Mouse (Mus musculus) limb, embryonic 13.5 days (tissue): ENCODE data around the gene Tmem238l. TPM values are rescaled to one million over a fixed set of nuclear protein-coding genes. Genes with fewer than 3 reads are reported as not detected.

Experiments
- ATAC-seq: fragments of 200-750 bp; cut with Nextera tagmentation; 2 replicates; pipeline ENCODE4 v1.8.0; 2017; ENCODE audit warnings: low read depth, moderate number of reproducible peaks, moderate TSS enrichment; ENCODE audit not compliant: low FRiP score
- H3K27ac ChIP-seq: fragments of 300-500 bp; sonication (generic); 2 replicates; pipeline ENCODE4 v1.5.1; 2015; ENCODE audit warnings: inconsistent platforms, mild to moderate bottlenecking, moderate library complexity
- H3K27me3 ChIP-seq: fragments of 300-500 bp; sonication (generic); 2 replicates; pipeline ENCODE4 v1.6.1; 2015; ENCODE audit warnings: mild to moderate bottlenecking, inconsistent platforms
- H3K36me3 ChIP-seq: fragments of 300-500 bp; sonication (generic); 2 replicates; pipeline ENCODE4 v1.6.1; 2015; ENCODE audit warnings: inconsistent platforms, mild to moderate bottlenecking, moderate library complexity
- H3K4me1 ChIP-seq: fragments of 300-500 bp; sonication (generic); 2 replicates; pipeline ENCODE4 v1.6.1; 2015; ENCODE audit warnings: inconsistent platforms
- H3K4me2 ChIP-seq: fragments of 300-500 bp; sonication (generic); replicated peaks from 2 replicates; pipeline ENCODE4 v1.6.1; 2015; ENCODE audit warnings: inconsistent platforms, mild to moderate bottlenecking, moderate library complexity
- H3K4me3 ChIP-seq: fragments of 300-500 bp; sonication (generic); 2 replicates; pipeline ENCODE4 v1.5.1; 2015; ENCODE audit warnings: moderate library complexity, mild to moderate bottlenecking, inconsistent platforms
- H3K9ac ChIP-seq: fragments of 300-500 bp; sonication (generic); 2 replicates; pipeline ENCODE4 v1.6.1; 2015; ENCODE audit warnings: mild to moderate bottlenecking, inconsistent platforms
- H3K9me3 ChIP-seq: fragments of 300-500 bp; sonication (generic); 2 replicates; pipeline ENCODE4 v1.6.1; 2016; ENCODE audit warnings: inconsistent platforms
- WGBS: fragments of 180-500 bp; shearing (Covaris S2); methylation state at CpG from one replicate; pipeline ENCODE4 v1.1.7; 2015; 5-methylcytosine and 5-hydroxymethylcytosine counted together
- polyA plus RNA-seq: library from polyadenylated mRNA; unstranded; fragments of >200 nt; fragmentation: Nextera tagmentation; extraction: Ambion mirVana; gene quantifications from 2 replicates; pipeline ENCODE4 v1.2.1, GENCODE M21; 2015

Gene Tmem238l
- polyA plus RNA-seq, 1 experiment from 2014 or later = not detected

GRCm38 (mm10) chr11:67008528-67008927 lies 52.1 kb downstream of the Tmem238l start:
- Histone ChIP-seq H3K4me3 (no peak overlapping the region), H3K27me3 (no peaks in the 10 kb centered on the region), H3K9me3 (no peaks in the 10 kb centered on the region), H3K9ac (no peak overlapping the region), H3K4me1 (no peaks in the 10 kb centered on the region; the same call in 1 of the 2 replicates), H3K4me2 (no peak overlapping the region), H3K36me3 (no peaks in the 10 kb centered on the region), H3K27ac (no peak overlapping the region)
- no peak for ATAC-seq
- 93% methylated on average over 4 of the region's 4 CpGs for WGBS

- Histone ChIP-seq H3K4me1 (no peaks in the 10 kb centered on the region; the same call in 1 of the 2 replicates), H3K27ac (no peak overlapping the region), H3K36me3 (no peaks in the 10 kb centered on the region), H3K9me3 (no peaks in the 10 kb centered on the region), H3K4me3 (no peak overlapping the region), H3K4me2 (no peak overlapping the region), H3K27me3 (no peaks in the 10 kb centered on the region), H3K9ac (no peak overlapping the region)
- ATAC-seq = no peak
- 7% methylated on average over 8 of the region's 8 CpGs for WGBS
Measured at GRCm38 (mm10) chr11:67010430-67010829, 54.0 kb downstream of the Tmem238l start.

GRCm38 (mm10) chr11:67011635-67012034 lies 55.2 kb downstream of the Tmem238l start:
- H3K4me2 ChIP-seq = no peak overlapping the region
- H3K9me3 ChIP-seq = no peaks in the 10 kb centered on the region
- H3K9ac ChIP-seq = no peak overlapping the region
- H3K36me3 ChIP-seq = no peaks in the 10 kb centered on the region
- no peak overlapping the region for H3K27ac ChIP-seq
- 43% methylated on average over 4 of the region's 4 CpGs for WGBS
- H3K27me3 ChIP-seq = no peaks in the 10 kb centered on the region
- no peak overlapping the region for H3K4me3 ChIP-seq
- ATAC-seq = no peak
- H3K4me1 ChIP-seq = no peaks in the 10 kb centered on the region; the same call in 1 of the 2 replicates

Other genes starting within 250 kb of the Tmem238l start
- 0.19 and 0.23 TPM in 2 replicates for gene Pirt, start 44.7 kb upstream of the Tmem238l start, polyA plus RNA-seq
- gene Tmem220, start 68.5 kb downstream of the Tmem238l start, polyA plus RNA-seq = 1.6 and 2.1 TPM in 2 replicates
- gene Adprm, start 96.0 kb downstream of the Tmem238l start, polyA plus RNA-seq = 34.8 and 36.5 TPM in 2 replicates
- gene Sco1, start 96.0 kb downstream of the Tmem238l start, polyA plus RNA-seq = 20.0 and 21.3 TPM in 2 replicates
- 85.0 and 101 TPM in 2 replicates for gene Myh3, start 121.7 kb downstream of the Tmem238l start, polyA plus RNA-seq
- gene Myh2, start 214.4 kb downstream of the Tmem238l start, polyA plus RNA-seq = 0.11 and 0.15 TPM in 2 replicates
- 1.6 and 2.1 TPM in 2 replicates for gene Myh1, start 243.4 kb downstream of the Tmem238l start, polyA plus RNA-seq